Mouse (Mus musculus) hindbrain, embryonic 16.5 days (tissue): ENCODE results near the gene Kcng4. TPM values are rescaled to one million over a fixed set of nuclear protein-coding genes. Genes with fewer than 3 reads are reported as not detected.
A peak's percentile ranks its signal among the peaks of the same experiment; 100 is the strongest.

Experiments used
- ATAC-seq: fragments of 200-750 bp; cut with Nextera tagmentation; 2 replicates; pipeline ENCODE4 v1.8.0; 2017; ENCODE audit warnings: moderate TSS enrichment, moderate library complexity
- H3K27ac ChIP-seq: fragments of 300-500 bp; sonication (generic); 2 replicates; pipeline ENCODE4 v1.5.1; 2014; ENCODE audit warnings: low read depth, mild to moderate bottlenecking, control low read depth, low read length, moderate library complexity
- H3K27me3 ChIP-seq: fragments of 300-500 bp; sonication (generic); replicated peaks from 2 replicates; pipeline ENCODE4 v1.6.1; 2014; ENCODE audit warnings: low read length; ENCODE audit not compliant: control insufficient read depth, insufficient read depth
- H3K36me3 ChIP-seq: fragments of 300-500 bp; sonication (generic); 2 replicates; pipeline ENCODE4 v1.6.1; 2014; ENCODE audit warnings: mild to moderate bottlenecking, low read length, moderate library complexity, mixed read lengths; ENCODE audit not compliant: control insufficient read depth, insufficient read depth
- H3K4me1 ChIP-seq: fragments of 300-500 bp; sonication (generic); 2 replicates; pipeline ENCODE4 v1.6.1; 2014; ENCODE audit warnings: low read depth, low read length; ENCODE audit not compliant: control insufficient read depth, insufficient read depth
- H3K4me2 ChIP-seq: fragments of 300-500 bp; sonication (generic); 2 replicates; pipeline ENCODE4 v1.6.1; 2014; ENCODE audit warnings: mild to moderate bottlenecking, low read length, control low read depth, moderate library complexity
- H3K4me3 ChIP-seq: fragments of 300-500 bp; sonication (generic); 2 replicates; pipeline ENCODE4 v1.5.1; 2014; ENCODE audit warnings: mild to moderate bottlenecking, low read length, control low read depth, moderate library complexity
- H3K9ac ChIP-seq: fragments of 300-500 bp; sonication (generic); 2 replicates; pipeline ENCODE4 v1.6.1; 2014; ENCODE audit warnings: low read depth, mild to moderate bottlenecking, control low read depth, low read length, moderate library complexity
- H3K9me3 ChIP-seq: fragments of 300-500 bp; sonication (generic); 2 replicates; pipeline ENCODE4 v1.6.1; 2014; ENCODE audit warnings: mild to moderate bottlenecking, low read length, moderate library complexity; ENCODE audit not compliant: control insufficient read depth
- WGBS: fragments of 180-500 bp; shearing (Covaris S2); extraction: QIAGEN DNeasy Blood & Tissue Kit; methylation state at CpG from one replicate; pipeline ENCODE4 v1.1.7; 2014; 5-methylcytosine and 5-hydroxymethylcytosine counted together
- polyA plus RNA-seq: library from polyadenylated mRNA; unstranded; fragments of >200 nt; fragmentation: Nextera tagmentation; extraction: Ambion mirVana; gene quantifications from 2 replicates; pipeline ENCODE4 v1.2.1, GENCODE M21; 2015

Kcng4 gene
- polyA plus RNA-seq, 1 experiment from 2014 or later: 0.13 TPM

DNA sequence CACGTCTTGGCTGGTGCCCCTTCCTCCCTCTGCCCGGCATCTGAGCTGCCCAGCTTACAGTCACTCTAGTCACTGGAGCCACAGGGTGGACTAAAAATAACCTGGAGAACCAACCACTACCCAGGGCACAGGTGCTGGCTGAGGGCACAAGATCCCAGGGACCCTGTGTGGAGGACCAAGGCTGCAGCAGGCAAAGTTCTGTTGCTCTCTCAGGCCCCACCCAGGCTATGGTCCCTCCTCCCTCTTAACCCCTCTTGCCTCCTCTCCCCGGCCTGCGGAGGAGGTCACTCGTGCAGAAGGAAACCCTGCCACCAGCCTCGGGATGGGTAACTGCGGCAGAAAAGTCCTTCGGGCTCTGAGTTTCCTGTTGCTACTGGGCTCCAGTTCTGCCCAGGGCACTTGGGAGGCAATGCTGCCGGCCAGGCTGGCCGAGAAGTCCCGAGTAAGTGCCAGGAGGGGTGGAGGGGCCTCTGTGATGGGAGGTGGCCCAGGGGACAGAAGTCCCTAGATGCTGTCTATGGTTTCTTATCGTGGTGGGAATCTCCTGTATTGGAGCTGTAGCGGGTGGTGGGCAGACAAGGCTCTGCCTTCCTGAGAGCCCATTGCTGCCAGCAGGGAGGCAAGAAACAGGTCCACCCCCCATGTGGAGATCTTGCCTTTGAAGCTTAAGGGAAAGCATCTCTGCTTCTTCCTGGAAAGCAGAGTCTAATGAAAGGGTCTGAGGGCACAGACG, 30.9 kb upstream of the Kcng4 start, which contains the start of gene Wfdc1:
Gene Wfdc1 (plus strand): TSS at position 147 of the 733 bp plus-strand sequence.
- Histone ChIP-seq H3K36me3 (no peaks in the 10 kb centered on the region), H3K9ac (no peak within 1 kb of the TSS), H3K27me3 (no peaks in the 10 kb centered on the region), H3K9me3 (no peaks in the 10 kb centered on the region), H3K4me2 (peak within 1 kb of the TSS; percentile 9), H3K4me1 (peaks cover 3% of the 10 kb centered on the region; the same call in 1 of the 2 replicates), H3K27ac (no peak within 1 kb of the TSS), H3K4me3 (no peak within 1 kb of the TSS)
- ATAC-seq: 0 out of 2 replicates have a peak, but pooled peaks have one; percentile 42
- WGBS: 24% methylated on average over 14 of the region's 14 CpGs

DNA sequence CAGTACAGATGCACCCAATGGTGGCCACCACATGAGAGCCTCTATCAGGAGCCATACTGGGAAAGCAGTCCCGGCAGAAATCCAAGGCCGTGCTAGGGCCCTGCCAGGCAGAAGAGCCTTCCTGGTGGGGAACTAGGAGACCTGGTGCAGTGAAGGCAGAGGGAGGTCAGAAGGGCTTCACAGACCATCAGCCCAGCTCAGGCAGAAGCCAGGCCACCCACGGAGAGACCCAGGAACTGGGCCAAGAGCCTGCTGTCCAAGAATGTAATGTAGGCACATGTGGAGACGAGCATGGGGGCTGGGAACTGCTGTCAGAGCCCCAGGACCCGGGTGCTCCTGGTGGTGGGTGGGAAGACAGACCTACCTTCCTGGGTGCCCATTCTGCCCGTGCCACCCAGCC, 29.8 kb upstream of the Kcng4 start:
- WGBS: 71% methylated on average over 6 of the region's 6 CpGs
- no peak overlapping the region for H3K27ac ChIP-seq
- H3K9ac ChIP-seq: no peak overlapping the region
- H3K27me3 ChIP-seq: no peaks in the 10 kb centered on the region
- no peak overlapping the region for H3K4me2 ChIP-seq
- H3K4me1 ChIP-seq: peaks cover 6% of the 10 kb centered on the region; the same call in 1 of the 2 replicates
- no peak overlapping the region for H3K4me3 ChIP-seq
- no peak for ATAC-seq
- no peaks in the 10 kb centered on the region for H3K9me3 ChIP-seq
- H3K36me3 ChIP-seq: no peaks in the 10 kb centered on the region

DNA sequence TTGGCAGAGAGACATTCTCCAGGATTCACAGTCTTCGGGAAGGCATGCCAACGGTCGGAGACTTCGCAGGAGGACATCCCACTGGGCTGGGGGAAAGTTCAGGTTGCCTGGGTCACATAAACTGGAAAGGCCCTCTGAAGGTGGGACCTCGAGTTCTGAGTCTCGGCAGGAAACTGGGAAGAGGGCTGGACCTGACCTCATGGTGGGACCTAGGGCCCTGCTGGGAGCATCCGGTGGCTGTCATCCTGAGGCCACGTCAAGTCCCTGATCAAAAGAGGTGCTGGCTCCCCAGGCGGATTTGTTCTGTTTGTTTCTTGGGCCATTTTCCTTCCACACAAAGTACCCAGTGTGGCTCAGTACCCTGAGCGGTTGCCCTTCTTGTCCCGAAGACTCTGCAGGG, 28.0 kb upstream of the Kcng4 start:
- 51% methylated on average over 11 of the region's 11 CpGs for WGBS
- Histone ChIP-seq H3K27me3 (no peaks in the 10 kb centered on the region), H3K27ac (no peak overlapping the region), H3K9ac (no peak overlapping the region), H3K4me1 (peaks cover 6% of the 10 kb centered on the region; the same call in 1 of the 2 replicates), H3K9me3 (no peaks in the 10 kb centered on the region), H3K4me3 (no peak overlapping the region), H3K36me3 (no peaks in the 10 kb centered on the region), H3K4me2 (no peak overlapping the region)
- ATAC-seq: no peak

DNA sequence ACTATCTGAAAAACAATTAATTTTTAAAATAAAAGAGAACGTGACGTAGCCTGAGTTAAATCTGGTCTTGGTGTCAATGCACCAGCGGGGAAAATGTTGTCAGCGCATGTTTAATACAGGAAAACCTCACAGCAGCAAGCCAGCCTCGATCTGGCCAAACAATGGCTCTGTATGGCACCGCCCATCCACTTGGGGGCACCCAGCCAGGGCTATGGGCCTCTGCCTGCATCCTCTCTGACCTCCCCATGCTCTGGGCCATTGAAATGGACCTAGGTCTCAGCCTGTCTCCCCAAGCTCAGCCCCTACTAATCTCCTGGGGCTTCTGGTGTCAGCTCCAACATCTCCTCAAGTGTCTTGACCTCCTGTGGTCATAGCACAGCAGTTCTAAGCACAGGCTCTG, 26.4 kb upstream of the Kcng4 start:
- Histone ChIP-seq H3K36me3 (no peaks in the 10 kb centered on the region), H3K27ac (no peak overlapping the region), H3K4me1 (peaks cover 6% of the 10 kb centered on the region; the same call in 1 of the 2 replicates), H3K4me3 (no peak overlapping the region), H3K4me2 (no peak overlapping the region), H3K9ac (no peak overlapping the region), H3K27me3 (no peaks in the 10 kb centered on the region), H3K9me3 (no peaks in the 10 kb centered on the region)
- WGBS: 62% methylated on average over 6 of the region's 6 CpGs
- no peak for ATAC-seq

DNA sequence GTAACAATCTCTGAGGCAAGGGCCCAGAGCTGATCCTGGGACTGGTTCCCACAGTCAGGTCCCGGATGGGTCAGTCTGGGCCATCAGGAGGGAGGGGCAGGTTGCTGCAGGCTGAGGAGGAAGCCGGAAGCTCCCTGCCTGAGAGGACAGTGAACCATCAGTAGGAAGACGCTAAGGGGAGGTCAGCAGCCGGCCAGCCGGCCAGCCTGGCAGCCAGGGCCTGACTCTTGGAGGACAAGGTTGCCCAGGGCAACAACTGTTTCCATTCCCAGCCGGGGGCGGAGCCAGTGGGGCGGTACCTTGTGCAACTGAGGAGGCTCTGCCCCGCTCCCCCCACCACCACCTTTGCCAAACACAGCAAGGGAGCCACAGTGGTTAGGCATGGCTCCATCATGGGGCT, 25.6 kb upstream of the Kcng4 start:
- Histone ChIP-seq H3K4me3 (no peak overlapping the region), H3K27me3 (no peaks in the 10 kb centered on the region), H3K27ac (no peak overlapping the region), H3K9ac (no peak overlapping the region), H3K9me3 (no peaks in the 10 kb centered on the region), H3K4me1 (peaks cover 3% of the 10 kb centered on the region; the same call in 1 of the 2 replicates), H3K36me3 (no peaks in the 10 kb centered on the region), H3K4me2 (no peak overlapping the region)
- ATAC-seq: peak; percentile 74; the same call in 1 of the 2 replicates
- 5% methylated on average over 9 of the region's 9 CpGs for WGBS

DNA sequence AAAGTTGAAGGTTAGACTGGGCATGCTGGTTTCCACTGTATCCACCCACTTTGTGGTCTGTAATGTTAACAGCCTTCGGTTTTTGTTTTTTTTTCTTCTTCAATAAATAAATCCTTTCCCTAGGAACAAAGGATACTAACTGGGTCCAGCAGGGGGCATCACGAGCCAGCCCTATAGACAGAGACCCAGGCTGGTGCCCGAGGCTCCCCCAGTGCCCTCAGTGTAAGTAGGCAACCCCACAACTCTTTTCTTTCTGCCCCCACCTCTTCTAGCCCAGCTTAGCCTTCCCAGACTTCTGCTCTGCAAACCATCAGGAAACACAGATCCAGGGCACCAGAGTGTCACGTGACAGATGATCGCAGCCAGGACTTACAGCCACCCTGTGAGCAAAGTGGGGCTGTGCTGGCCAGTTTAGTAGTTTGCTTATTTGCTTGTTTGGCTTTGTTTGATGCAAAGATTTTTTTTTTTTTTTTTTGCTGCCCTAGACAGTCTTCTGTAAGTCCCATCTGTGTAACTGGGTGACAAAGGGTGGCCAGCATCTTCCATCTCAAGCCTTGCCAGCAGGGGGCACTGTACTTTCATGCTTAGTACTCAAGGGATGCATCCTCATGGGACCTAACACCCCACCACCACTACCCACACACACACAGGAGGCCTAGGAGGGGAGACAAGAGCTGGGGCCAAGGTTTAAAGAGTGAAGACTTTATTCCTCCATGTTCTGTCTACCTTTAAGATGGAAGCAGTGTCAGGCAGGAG, 21.4 kb upstream of the Kcng4 start:
- Histone ChIP-seq H3K27ac (no peak overlapping the region), H3K4me2 (no peak overlapping the region), H3K9me3 (no peaks in the 10 kb centered on the region), H3K27me3 (no peaks in the 10 kb centered on the region), H3K4me3 (no peak overlapping the region), H3K4me1 (peaks cover 3% of the 10 kb centered on the region; the same call in 1 of the 2 replicates), H3K9ac (no peak overlapping the region), H3K36me3 (no peaks in the 10 kb centered on the region)
- WGBS: 63% methylated on average over 5 of the region's 5 CpGs
- no peak for ATAC-seq

DNA sequence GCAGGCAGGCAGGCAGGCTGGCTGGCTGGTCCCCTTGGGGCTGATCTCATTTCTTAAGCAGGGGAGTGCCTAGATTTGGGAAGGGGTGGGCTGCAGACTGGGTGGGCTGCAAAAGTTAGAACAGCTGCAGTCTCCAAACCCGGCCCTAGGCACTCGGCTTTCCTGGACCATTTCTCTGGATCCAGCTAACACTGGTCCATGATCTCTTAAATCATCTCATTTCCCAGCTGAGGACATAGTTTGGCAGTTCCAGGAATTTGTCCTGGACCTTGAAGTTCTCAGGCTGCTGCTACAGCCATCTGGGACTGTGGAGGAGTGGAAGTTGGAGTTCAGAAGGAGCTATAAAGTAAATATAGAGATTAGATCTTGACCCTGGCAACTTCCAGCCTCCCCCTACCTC, 15.8 kb upstream of the Kcng4 start:
- no peak for ATAC-seq
- no peaks in the 10 kb centered on the region for H3K36me3 ChIP-seq
- no peak overlapping the region for H3K9ac ChIP-seq
- no peaks in the 10 kb centered on the region for H3K27me3 ChIP-seq
- H3K9me3 ChIP-seq: no peaks in the 10 kb centered on the region
- H3K27ac ChIP-seq: no peak overlapping the region
- no peaks in the 10 kb centered on the region for H3K4me1 ChIP-seq
- WGBS: 82% methylated on average over 2 of the region's 2 CpGs
- H3K4me2 ChIP-seq: no peak overlapping the region
- no peak overlapping the region for H3K4me3 ChIP-seq

DNA sequence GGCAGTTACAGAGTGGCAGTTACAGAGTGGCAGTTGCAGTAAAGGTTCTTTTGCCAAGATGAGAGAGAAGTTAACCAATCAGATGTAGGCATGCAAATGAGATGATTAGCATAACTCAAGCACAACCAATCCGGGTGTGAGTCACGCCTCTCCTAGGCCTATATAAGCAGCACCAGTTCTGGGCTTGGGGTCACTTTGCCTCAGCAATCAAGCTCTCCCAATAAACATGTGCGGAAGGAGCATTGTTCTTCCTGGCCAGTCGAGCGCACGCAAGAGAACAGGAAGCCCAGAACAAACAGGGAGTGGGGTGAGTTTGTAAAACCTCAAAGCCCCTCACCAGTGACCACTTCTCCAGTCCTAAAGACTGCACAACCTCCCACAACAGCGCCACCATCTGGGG, 11.4 kb upstream of the Kcng4 start:
- WGBS: 80% methylated on average over 7 of the region's 7 CpGs
- Histone ChIP-seq H3K4me1 (peaks cover 12% of the 10 kb centered on the region), H3K9me3 (no peaks in the 10 kb centered on the region), H3K36me3 (no peaks in the 10 kb centered on the region), H3K27ac (no peak overlapping the region), H3K4me2 (no peak overlapping the region), H3K4me3 (no peak overlapping the region), H3K27me3 (no peaks in the 10 kb centered on the region), H3K9ac (no peak overlapping the region)
- ATAC-seq: no peak

DNA sequence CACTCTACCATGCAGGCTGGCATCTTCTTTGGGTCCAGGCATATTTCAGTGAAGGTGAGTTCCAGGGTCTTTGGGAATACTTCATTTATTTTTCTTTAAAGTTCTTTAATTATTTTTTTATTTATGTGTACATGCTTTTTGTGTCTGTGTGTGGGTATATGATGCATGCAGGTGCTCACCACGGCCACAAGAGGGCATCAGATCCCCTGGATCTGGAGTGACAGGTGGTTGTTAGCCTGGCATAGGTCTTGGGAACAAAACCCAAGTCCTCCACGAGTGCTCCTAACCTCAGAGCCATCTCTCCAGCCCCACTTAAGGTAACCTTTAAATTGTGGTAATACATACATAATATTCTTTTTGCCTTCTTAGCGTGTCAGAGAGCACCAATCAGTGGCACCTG, 10.7 kb upstream of the Kcng4 start:
- H3K36me3 ChIP-seq: no peaks in the 10 kb centered on the region
- no peak overlapping the region for H3K4me3 ChIP-seq
- no peak overlapping the region for H3K4me2 ChIP-seq
- no peaks in the 10 kb centered on the region for H3K27me3 ChIP-seq
- no peaks in the 10 kb centered on the region for H3K9me3 ChIP-seq
- ATAC-seq: no peak
- H3K4me1 ChIP-seq: peaks cover 12% of the 10 kb centered on the region
- H3K27ac ChIP-seq: no peak overlapping the region
- no peak overlapping the region for H3K9ac ChIP-seq
- 80% methylated on average over 3 of the region's 3 CpGs for WGBS
